Mouse (Mus musculus) forebrain, embryonic 15.5 days (tissue): ENCODE measurements at regions not wholly inside any gene's neighbourhood (a gene's known extent, or its start where the extent isn't known, plus 50 kb on each side); places are given as distances from the start of the nearest gene placed in this dataset.
"Not testable (repeated sequence)": the region's sequence is repeated elsewhere in the genome, so short reads cannot be mapped to it uniquely, and the experiment has no call there.

ENCODE experiments used
- ATAC-seq: fragments of 200-750 bp; cut with Nextera tagmentation; replicated peaks from 2 replicates; pipeline ENCODE4 v1.8.0; 2017; ENCODE audit warnings: mild to moderate bottlenecking, moderate TSS enrichment, moderate library complexity
- H3K27ac ChIP-seq: fragments of 300-500 bp; sonication (generic); replicated peaks from 2 replicates; pipeline ENCODE4 v1.5.1; 2015; ENCODE audit warnings: mild to moderate bottlenecking, inconsistent platforms
- H3K27me3 ChIP-seq: fragments of 300-500 bp; sonication (generic); 2 replicates; pipeline ENCODE4 v1.6.1; 2015; ENCODE audit warnings: inconsistent platforms
- H3K36me3 ChIP-seq: fragments of 300-500 bp; sonication (generic); 2 replicates; pipeline ENCODE4 v1.6.1; 2015; ENCODE audit warnings: mild to moderate bottlenecking, inconsistent platforms
- H3K4me1 ChIP-seq: fragments of 300-500 bp; sonication (generic); 2 replicates; pipeline ENCODE4 v1.6.1; 2015; ENCODE audit warnings: inconsistent platforms
- H3K4me2 ChIP-seq: fragments of 300-500 bp; sonication (generic); replicated peaks from 2 replicates; pipeline ENCODE4 v1.6.1; 2015; ENCODE audit warnings: mild to moderate bottlenecking, inconsistent platforms
- H3K4me3 ChIP-seq: fragments of 300-500 bp; sonication (generic); 2 replicates; pipeline ENCODE4 v1.5.1; 2015; ENCODE audit warnings: mild to moderate bottlenecking, inconsistent platforms
- H3K9ac ChIP-seq: fragments of 300-500 bp; sonication (generic); replicated peaks from 2 replicates; pipeline ENCODE4 v1.6.1; 2015; ENCODE audit warnings: mild to moderate bottlenecking, inconsistent platforms
- H3K9me3 ChIP-seq: fragments of 300-500 bp; sonication (generic); 2 replicates; pipeline ENCODE4 v1.6.1; 2016; ENCODE audit warnings: inconsistent platforms
- WGBS: fragments of 180-500 bp; shearing (Covaris S2); methylation state at CpG from one replicate; pipeline ENCODE4 v1.1.7; 2015; ENCODE audit warnings: mixed read lengths; 5-methylcytosine and 5-hydroxymethylcytosine counted together

DNA sequence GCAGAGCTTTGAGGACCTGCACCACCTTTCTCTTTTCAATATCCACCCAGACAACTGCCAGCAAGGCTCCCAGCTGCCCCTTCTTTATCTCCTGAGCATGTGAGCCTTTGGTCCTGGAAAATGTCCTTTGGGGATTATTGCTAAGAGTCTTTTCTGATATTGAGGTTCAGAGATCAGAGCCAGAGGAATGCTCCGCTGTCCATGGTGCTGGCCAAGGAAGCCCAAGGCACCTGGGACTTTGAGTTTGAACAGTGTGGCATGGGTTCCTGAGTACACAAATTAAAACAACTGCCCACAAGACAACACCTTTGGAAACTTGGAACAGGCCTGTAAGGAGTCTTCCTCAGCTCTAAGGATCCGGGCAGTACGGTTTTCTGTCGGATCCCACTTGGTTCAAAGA is 52.6 kb upstream of the Slc28a3 start:
- no peak overlapping the region for H3K4me3 ChIP-seq
- H3K4me1 ChIP-seq, result no peaks in the 10 kb centered on the region
- no peaks in the 10 kb centered on the region for H3K9me3 ChIP-seq
- no peak overlapping the region for H3K27ac ChIP-seq
- 82% methylated on average over 4 of the region's 4 CpGs for WGBS
- ATAC-seq, result no peak
- no peaks in the 10 kb centered on the region for H3K36me3 ChIP-seq
- no peak overlapping the region for H3K4me2 ChIP-seq
- H3K27me3 ChIP-seq, result no peaks in the 10 kb centered on the region
- no peak overlapping the region for H3K9ac ChIP-seq

DNA sequence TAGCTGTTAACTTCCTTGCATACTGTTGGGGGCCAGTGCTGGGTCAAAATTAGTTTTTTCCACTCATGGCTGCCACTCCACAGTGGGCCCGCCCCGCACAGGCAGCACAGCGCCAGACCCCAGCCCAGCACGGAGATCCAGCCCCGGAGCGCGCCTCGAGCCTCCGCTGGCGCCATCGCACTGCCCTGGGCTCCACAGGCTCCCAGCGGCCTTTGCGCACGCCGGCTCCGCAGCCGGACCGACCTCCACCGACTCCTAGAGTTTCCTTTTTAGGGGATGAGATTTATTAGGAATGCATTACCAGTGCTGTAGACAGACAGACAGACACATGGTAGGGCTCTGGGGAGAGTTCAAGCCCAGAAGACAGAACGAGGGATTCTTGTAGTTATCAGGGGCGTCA is 58.0 kb upstream of the Slc28a3 start:
- Histone ChIP-seq H3K36me3 (no peaks in the 10 kb centered on the region), H3K4me3 (no peak overlapping the region), H3K27ac (no peak overlapping the region), H3K9me3 (no peaks in the 10 kb centered on the region), H3K4me1 (no peaks in the 10 kb centered on the region), H3K4me2 (peak overlapping the region; percentile 14; the same call in 1 of the 2 replicates), H3K27me3 (no peaks in the 10 kb centered on the region), H3K9ac (no peak overlapping the region)
- WGBS, result 65% methylated on average over 21 of the region's 21 CpGs
- ATAC-seq, result no peak

DNA sequence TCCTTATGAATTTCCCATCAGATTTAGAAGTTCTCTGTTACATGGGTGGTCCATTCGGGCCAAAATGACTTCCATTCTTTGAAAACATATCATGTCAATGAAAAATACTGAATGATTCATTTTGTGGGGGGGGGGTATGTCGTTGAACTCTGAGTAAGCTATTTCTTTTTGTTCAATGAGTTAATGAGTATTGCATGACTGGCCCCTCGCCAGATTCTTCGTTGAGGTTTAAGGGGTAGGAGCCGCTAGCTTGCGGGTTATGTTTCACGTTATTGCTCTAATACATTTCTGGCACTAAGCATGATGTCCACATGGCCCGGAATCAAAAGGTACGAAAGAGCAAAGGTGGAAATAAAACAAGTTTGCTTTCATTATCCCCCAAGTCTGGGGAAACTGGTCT is 59.5 kb upstream of the Slc28a3 start:
- no peaks in the 10 kb centered on the region for H3K27me3 ChIP-seq
- no peaks in the 10 kb centered on the region for H3K4me1 ChIP-seq
- WGBS, result 63% methylated on average over 9 of the region's 9 CpGs
- no peak overlapping the region for H3K4me2 ChIP-seq
- H3K27ac ChIP-seq, result no peak overlapping the region
- no peak overlapping the region for H3K4me3 ChIP-seq
- H3K9ac ChIP-seq, result no peak overlapping the region
- no peaks in the 10 kb centered on the region for H3K36me3 ChIP-seq
- ATAC-seq, result no peak
- H3K9me3 ChIP-seq, result no peaks in the 10 kb centered on the region

DNA sequence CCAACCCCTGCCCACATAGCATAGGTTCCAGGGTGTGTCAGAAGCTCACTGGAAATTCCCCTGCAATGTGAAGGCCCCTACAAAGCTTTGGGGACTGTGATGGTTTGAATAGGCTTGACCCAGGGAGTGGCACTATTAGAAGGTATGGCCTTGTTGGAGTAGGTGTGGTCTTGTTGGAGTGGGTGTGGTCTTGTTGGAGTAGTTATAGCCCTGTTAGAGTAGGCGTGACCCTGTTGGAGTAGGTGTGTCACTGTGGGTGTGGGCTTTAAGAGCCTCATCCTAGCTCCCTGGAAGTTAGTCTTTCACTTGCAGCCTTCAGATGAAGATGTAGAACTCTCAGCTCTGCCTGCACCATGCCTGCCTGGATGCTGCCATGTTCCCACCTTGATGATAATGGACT is 64.9 kb upstream of the Slc28a3 start:
- not testable (repeated sequence) for ATAC-seq, H3K9ac ChIP-seq
- WGBS, result 88% methylated on average over 1 of the region's 1 CpGs

DNA sequence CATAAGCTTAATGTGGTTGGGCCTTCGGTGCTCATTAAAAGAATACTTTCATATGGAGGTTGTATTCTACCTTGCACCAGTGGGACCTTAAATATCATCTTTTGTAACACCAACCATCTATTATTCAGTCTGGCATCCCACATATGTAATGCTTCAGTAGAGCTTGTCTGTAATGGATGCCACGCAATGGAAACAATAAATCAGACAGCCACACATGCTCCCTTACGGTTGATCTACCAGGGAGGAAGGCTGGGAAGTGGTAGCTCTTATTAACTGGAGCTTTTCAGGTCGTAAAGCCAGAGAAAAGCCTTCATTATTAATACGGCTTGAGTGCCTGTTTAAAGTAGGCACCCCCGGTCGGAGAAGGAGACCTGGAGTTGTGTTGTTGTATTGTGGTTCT is 66.8 kb upstream of the Slc28a3 start:
- ATAC-seq, result no peak
- no peak overlapping the region for H3K9ac ChIP-seq
- H3K9me3 ChIP-seq, result 0 out of 2 replicates have a peak, but pooled peaks cover 3% of the 10 kb centered on the region
- no peak overlapping the region for H3K4me3 ChIP-seq
- no peaks in the 10 kb centered on the region for H3K4me1 ChIP-seq
- H3K27me3 ChIP-seq, result no peaks in the 10 kb centered on the region
- no peak overlapping the region for H3K27ac ChIP-seq
- no peaks in the 10 kb centered on the region for H3K36me3 ChIP-seq
- H3K4me2 ChIP-seq, result no peak overlapping the region
- WGBS, result 69% methylated on average over 7 of the region's 7 CpGs

More for the DNA sequence above, 64.9 kb upstream of the Slc28a3 start:
- H3K9me3 ChIP-seq, H3K36me3 ChIP-seq, H3K4me2 ChIP-seq, H3K27me3 ChIP-seq, H3K4me1 ChIP-seq, H3K27ac ChIP-seq, H3K4me3 ChIP-seq: not testable (repeated sequence)

DNA sequence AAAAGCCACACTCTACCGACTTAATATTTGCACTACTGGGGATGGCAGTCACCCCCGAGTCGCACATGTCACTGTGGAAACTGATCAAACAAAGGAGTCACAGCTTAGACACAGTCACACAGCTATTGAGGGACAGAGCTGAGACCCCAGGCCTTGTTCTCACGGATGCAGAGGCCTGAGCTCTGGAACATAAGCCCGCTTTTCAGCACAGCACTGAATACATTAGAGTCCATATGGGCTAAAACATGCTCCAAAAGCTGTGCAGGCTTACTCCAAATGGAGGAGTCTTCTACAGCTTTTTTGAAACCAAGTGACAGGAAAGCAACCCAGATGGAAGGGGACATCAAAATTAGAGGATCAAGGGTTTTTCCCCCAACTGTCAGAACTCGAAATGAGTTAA is 69.0 kb upstream of the Slc28a3 start:
- peak overlapping the region; percentile 57 for H3K27ac ChIP-seq
- H3K4me3 ChIP-seq, result no peak overlapping the region
- H3K27me3 ChIP-seq, result no peaks in the 10 kb centered on the region
- no peak overlapping the region for H3K9ac ChIP-seq
- 75% methylated on average over 6 of the region's 6 CpGs for WGBS
- ATAC-seq, result no peak
- no peaks in the 10 kb centered on the region for H3K36me3 ChIP-seq
- no peak overlapping the region for H3K4me2 ChIP-seq
- H3K9me3 ChIP-seq, result 0 out of 2 replicates have a peak, but pooled peaks cover 3% of the 10 kb centered on the region
- no peaks in the 10 kb centered on the region for H3K4me1 ChIP-seq

DNA sequence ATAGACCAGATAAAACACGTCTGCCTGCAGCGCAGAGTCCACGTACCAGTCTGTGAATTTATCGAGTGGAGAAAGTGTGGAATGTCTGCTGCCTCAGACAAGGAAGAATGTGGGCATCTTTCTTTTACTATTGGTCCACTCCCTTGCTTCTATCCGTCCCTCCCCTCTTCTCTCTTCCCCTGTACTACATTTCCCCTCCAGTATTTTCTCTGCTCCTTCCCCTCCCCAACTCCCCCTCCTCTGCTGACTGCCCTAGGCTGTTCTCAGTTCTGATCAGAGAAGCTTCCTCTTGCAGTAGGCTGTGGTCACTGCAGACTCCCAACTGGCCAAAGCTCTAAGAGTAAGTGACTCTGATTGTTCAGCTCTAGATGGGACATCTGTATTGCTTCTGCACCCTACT is 76.1 kb upstream of the Slc28a3 start:
- ATAC-seq, result no peak
- 78% methylated on average over 5 of the region's 5 CpGs for WGBS
- H3K4me2 ChIP-seq, result no peak overlapping the region

DNA sequence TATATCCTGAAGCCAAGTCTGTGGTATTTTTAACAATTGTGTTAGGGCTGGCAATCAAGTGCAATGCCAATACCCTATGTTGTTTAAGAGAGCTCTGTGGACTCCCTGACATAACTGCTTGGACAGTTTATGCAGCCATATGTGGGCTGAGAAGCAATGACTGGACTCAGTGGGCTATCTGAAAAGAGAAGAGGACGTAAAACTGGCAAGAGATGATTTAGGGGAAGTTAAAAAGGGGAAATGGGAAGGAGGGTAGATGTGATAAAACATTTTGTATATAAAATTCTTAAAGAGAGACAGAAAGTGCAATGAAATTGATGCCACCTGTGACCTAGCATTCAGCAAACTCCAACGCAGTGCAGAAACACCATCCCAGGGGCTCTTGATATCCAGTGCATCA is 76.9 kb upstream of the Slc28a3 start:
- 96% methylated on average over 2 of the region's 2 CpGs for WGBS
- no peak for ATAC-seq
- Histone ChIP-seq H3K27ac (no peak overlapping the region), H3K4me2 (no peak overlapping the region), H3K4me3 (no peak overlapping the region), H3K9ac (no peak overlapping the region), H3K36me3 (no peaks in the 10 kb centered on the region), H3K4me1 (no peaks in the 10 kb centered on the region), H3K27me3 (no peaks in the 10 kb centered on the region), H3K9me3 (no peaks in the 10 kb centered on the region)

More for the DNA sequence above, 76.1 kb upstream of the Slc28a3 start:
- Histone ChIP-seq H3K36me3 (no peaks in the 10 kb centered on the region), H3K27me3 (no peaks in the 10 kb centered on the region), H3K9ac (no peak overlapping the region), H3K27ac (no peak overlapping the region), H3K9me3 (no peaks in the 10 kb centered on the region), H3K4me3 (no peak overlapping the region), H3K4me1 (no peaks in the 10 kb centered on the region)

DNA sequence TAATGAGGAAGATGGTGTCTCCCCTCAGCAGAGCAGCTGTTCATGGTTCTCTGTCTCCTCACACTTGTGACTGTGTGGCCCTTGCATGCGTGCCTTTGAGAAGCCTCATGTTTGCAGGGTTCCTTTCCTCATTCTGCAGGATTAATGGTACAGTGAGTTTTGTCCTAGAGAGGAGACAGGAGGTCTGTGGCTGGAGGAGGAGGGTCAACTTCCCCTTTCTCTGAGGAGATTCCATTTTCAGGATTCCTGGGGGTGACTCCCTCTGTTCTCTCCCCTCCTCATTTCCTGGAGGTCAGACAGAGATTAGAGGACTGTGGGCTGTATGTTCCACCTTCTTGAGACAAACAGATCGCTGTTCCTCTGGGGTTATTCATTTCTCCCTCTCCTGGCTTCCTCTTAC is 77.6 kb upstream of the Slc28a3 start:
- no peaks in the 10 kb centered on the region for H3K27me3 ChIP-seq
- 75% methylated on average over 2 of the region's 2 CpGs for WGBS
- H3K4me3 ChIP-seq, result no peak overlapping the region
- H3K4me1 ChIP-seq, result no peaks in the 10 kb centered on the region
- H3K9me3 ChIP-seq, result no peaks in the 10 kb centered on the region
- ATAC-seq, result no peak
- no peak overlapping the region for H3K4me2 ChIP-seq
- no peak overlapping the region for H3K27ac ChIP-seq
- no peak overlapping the region for H3K9ac ChIP-seq
- H3K36me3 ChIP-seq, result no peaks in the 10 kb centered on the region

DNA sequence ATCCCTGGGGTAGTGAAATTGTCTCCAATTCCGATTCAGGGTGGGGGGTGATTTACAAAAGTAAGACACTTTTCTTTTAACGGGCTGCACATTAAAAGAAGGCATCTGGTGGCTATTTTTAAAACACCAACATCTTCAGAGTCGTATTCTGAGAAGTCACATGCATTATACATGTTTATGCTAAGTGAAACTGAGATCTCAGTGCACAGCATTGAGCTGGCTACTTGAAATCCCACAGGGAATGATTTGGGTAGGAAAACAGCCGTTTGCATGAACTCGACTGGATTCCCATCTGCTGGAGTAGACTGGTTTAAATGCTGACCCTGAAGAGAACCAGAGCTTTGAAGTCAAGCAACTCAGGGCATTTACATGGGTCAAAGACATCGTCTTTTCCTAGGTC is 84.0 kb upstream of the Slc28a3 start:
- 37% methylated on average over 6 of the region's 6 CpGs for whole genome bisulfite sequencing
- ATAC-seq, result no peak
- H3K27ac ChIP-seq, result no peak overlapping the region
- H3K9me3 ChIP-seq, result no peaks in the 10 kb centered on the region
- H3K4me3 ChIP-seq, result no peak overlapping the region
- H3K4me2 ChIP-seq, result no peak overlapping the region
- H3K27me3 ChIP-seq, result no peaks in the 10 kb centered on the region
- H3K36me3 ChIP-seq, result no peaks in the 10 kb centered on the region
- no peak overlapping the region for H3K9ac ChIP-seq
- peaks cover 7% of the 10 kb centered on the region; the same call in 1 of the 2 replicates for H3K4me1 ChIP-seq

DNA sequence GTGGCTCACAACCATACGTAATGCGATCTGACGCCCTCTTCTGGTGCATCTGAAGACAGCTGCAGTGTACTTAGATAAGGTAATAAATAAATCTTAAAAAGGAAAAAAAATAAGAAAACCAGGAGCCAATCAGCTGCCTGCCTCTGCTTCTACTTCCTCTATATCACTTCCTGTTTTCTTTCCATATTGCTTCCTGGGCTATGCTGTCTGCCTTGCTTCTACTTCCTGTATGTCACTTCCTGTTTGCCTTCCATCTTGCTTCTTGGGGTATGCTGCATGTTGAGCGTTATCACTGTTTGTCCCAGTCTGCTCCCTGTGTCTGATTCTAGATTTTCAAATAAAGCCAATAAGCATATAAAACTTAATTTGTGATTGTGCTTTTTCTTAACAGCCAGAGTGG is 85.3 kb upstream of the Slc28a3 start:
- no peak overlapping the region for H3K27ac ChIP-seq
- H3K27me3 ChIP-seq, result no peaks in the 10 kb centered on the region
- H3K4me3 ChIP-seq, result no peak overlapping the region
- no peaks in the 10 kb centered on the region for H3K9me3 ChIP-seq
- H3K4me1 ChIP-seq, result peaks cover 14% of the 10 kb centered on the region
- H3K4me2 ChIP-seq, result no peak overlapping the region
- WGBS, result 97% methylated on average over 4 of the region's 4 CpGs
- ATAC-seq, result no peak
- no peaks in the 10 kb centered on the region for H3K36me3 ChIP-seq
- no peak overlapping the region for H3K9ac ChIP-seq

DNA sequence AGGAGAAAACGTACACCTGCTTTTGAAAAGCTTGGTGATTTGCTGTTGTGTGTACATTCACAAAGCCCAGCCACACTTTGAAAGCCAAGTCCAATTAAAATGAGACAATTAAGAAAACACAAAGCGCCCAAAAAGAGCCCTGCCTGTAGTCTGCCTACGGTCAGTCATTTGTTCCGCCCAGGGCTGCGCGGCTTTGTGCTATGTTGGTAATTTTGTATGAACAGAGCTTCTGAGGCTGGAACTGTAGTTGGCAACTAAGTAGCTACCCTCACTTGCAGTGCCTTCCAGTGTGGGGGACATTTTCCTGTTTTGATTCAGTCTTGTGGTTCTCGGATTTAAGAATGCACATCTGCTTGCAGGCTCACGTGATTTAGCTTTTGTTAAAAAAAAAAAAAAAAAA is 89.3 kb upstream of the Slc28a3 start:
- peaks cover 16% of the 10 kb centered on the region for H3K4me1 ChIP-seq
- WGBS, result 25% methylated on average over 8 of the region's 8 CpGs
- peak overlapping the region; percentile 22; the same call in 1 of the 2 replicates for H3K4me2 ChIP-seq
- no peak overlapping the region for H3K9ac ChIP-seq
- H3K27ac ChIP-seq, result 0 out of 2 replicates have a peak overlapping the region, but pooled peaks have one; percentile 36
- no peaks in the 10 kb centered on the region for H3K27me3 ChIP-seq
- ATAC-seq, result peak; percentile 70
- no peaks in the 10 kb centered on the region for H3K9me3 ChIP-seq
- no peaks in the 10 kb centered on the region for H3K36me3 ChIP-seq
- H3K4me3 ChIP-seq, result no peak overlapping the region

DNA sequence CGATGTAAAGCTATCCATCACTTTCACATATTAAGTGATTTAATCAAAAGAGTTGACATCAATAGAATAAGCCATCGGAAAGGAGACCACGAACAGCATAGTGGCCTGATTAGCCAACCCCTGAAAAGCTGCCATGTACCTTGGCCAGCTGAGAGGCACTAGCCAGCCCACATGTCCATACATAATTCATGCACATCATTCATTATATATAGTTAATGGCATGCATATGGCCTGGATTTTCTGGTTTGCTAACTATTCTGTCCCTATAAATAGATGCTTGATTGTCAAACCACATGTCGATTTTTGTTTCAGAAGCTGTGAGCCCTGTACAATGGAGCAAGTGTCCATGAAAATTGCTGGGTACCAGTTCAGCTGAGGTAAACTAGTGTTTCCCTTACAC is 93.5 kb upstream of the Slc28a3 start:
- Histone ChIP-seq H3K9me3 (no peaks in the 10 kb centered on the region), H3K27ac (no peak overlapping the region), H3K36me3 (no peaks in the 10 kb centered on the region), H3K4me1 (peaks cover 15% of the 10 kb centered on the region), H3K4me3 (no peak overlapping the region), H3K9ac (no peak overlapping the region), H3K4me2 (no peak overlapping the region), H3K27me3 (no peaks in the 10 kb centered on the region)
- WGBS, result 26% methylated on average over 4 of the region's 4 CpGs
- ATAC-seq, result no peak
